Mouse (Mus musculus): ENCODE data around the gene Gab2. TPM values are rescaled to one million over a fixed set of nuclear protein-coding genes. Genes with fewer than 3 reads are reported as not detected.

Gene Gab2
- total RNA-seq, 4 experiments from 2014 or later: 17.3 to 18.6 (median 17.6) TPM

- DNase-seq (ENCODE audit: low spot score in 2 of 2): no peak
Observed at GRCm38 (mm10) chr7:97248136-97248535, 166.8 kb downstream of the Gab2 start.

DNA sequence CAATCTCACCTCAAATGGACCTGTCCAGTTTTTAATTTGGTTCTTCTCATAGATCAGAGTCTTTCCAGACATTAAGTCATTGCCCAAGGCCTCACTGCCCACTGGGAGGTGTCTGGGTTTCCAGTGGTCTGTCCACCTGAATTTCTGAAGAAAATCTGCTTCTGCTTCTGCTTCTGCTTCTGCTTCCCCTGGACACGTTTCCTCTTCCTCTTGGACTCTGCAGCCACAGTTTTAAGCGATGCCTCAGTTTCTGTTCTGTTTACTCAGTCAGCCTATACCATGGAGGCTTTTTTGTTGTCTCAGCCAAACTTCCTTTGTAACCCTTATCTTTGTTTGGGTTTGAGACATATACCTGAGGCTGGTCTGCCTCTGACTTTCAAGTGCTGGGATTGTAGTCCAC, 170.3 kb downstream of the Gab2 start:
- no peak for DNase-seq (ENCODE audit: low spot score in 2 of 2)

GRCm38 (mm10) chr7:97262541-97262940, 181.2 kb downstream of the Gab2 start:
- no peak for DNase-seq (ENCODE audit: low spot score in 2 of 2)

GRCm38 (mm10) chr7:97270367-97270766, 189.0 kb downstream of the Gab2 start:
- DNase-seq (ENCODE audit: low spot score in 2 of 2): no peak

DNA sequence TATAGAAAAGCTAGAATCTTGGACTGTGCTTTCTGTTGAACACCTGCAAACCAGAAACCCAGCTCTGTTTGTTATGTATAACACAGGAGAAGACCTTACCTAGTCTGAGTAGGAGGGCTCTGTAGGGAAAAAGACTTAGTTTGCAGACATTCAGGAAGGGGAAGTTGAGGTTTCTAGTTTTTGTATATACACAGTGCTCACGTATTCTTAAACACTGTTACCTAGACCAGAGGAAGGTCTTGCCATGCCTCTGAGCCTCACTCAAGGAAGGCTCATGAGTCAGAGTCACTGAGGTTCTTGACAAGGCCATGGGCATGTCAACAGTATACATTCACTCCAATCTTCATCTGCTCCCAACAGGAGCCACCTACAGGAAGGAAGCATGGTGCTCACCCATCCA, 189.7 kb downstream of the Gab2 start:
- DNase-seq (ENCODE audit: low spot score in 2 of 2): no peak

GRCm38 (mm10) chr7:97296986-97297385, 215.6 kb downstream of the Gab2 start:
- no peak for DNase-seq (ENCODE audit: low spot score in 2 of 2)

GRCm38 (mm10) chr7:97297466-97297865, 216.1 kb downstream of the Gab2 start:
- DNase-seq (ENCODE audit: low spot score in 2 of 2): peak in 1 of 2 experiments; percentile 44

- DNase-seq (ENCODE audit: low spot score in 2 of 2): no peak
Observed at GRCm38 (mm10) chr7:97298279-97298678, 216.9 kb downstream of the Gab2 start.

DNA sequence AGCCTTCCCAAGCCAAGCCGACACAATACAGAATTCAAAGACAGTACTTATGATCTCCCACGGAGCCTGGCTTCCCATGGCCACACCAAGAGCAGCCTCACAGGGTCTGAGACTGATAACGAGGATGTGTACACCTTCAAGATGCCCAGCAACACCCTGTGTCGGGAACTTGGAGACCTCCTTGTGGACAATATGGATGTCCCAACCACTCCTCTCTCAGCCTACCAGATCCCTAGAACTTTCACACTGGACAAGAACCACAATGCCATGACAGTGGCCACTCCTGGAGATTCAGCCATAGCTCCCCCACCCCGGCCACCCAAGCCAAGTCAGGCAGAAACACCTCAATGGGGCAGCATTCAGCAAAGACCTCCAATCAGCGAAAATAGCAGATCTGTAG, 217.6 kb downstream of the Gab2 start:
- no peak for DNase-seq (ENCODE audit: low spot score in 2 of 2)

GRCm38 (mm10) chr7:97300914-97301313, 219.5 kb downstream of the Gab2 start:
- no peak for DNase-seq (ENCODE audit: low spot score in 2 of 2)

- no peak for DNase-seq (ENCODE audit: low spot score in 2 of 2)
Observed at GRCm38 (mm10) chr7:97301321-97301720, 219.9 kb downstream of the Gab2 start.

DNA sequence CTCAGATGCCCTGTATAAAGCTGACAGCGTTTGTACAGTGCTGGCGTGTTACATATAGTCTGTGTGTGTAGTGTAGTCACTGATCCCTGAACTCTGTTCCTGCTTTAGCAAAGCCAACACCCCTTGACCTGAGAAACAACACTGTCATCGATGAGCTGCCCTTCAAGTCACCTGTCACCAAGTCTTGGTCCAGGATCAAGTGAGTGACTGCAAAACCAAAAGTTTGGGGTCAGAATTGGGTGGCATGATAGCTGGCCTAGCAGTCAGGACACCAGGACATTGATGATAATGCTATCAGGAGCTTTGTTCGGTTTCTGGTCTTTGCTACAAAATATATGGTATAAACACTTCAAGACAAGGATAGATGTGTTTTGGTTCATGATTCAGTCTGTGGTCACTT, 220.9 kb downstream of the Gab2 start:
- no peak for DNase-seq (ENCODE audit: low spot score in 2 of 2)

GRCm38 (mm10) chr7:97302876-97303275, 221.5 kb downstream of the Gab2 start:
- no peak for DNase-seq (ENCODE audit: low spot score in 2 of 2)

DNA sequence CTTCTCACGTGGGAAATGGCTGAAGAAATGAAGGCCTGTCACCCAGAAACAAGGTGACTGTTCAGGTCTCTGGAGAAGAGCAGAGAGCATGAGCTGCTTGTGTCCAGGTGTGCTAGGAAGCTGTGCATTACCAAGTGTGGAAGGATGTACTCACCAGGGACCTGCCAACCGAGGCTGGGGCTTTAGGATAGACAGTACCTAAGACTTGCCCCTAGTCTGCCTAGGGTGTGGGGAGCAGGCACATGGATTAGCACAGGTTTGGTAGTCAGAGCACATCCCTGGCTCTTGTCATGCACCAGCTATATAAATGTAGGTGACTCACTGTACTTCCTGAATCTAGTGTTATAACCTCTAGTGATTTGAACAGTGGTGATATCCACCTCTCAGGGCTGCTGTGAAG, 222.2 kb downstream of the Gab2 start:
- DNase-seq (ENCODE audit: low spot score in 2 of 2): no peak

DNA sequence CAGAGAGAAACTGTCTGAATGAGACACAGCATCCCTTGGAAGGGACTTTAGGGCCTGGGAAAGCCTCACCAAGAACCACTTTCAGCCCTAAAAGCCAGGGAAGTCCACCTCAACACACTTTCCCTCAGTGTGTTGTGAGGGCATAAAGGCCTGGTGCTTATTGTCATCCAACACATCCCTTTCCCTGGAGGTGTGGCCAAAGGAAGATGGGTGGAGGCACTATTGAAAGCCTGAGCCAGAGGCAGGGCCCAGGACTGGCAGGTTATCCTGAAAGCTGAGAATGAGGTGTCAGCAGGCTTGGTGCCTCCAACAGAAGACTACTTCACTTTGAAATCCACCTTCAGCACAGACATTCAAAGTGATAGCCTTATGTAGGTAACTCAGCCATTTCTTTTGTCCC, 223.1 kb downstream of the Gab2 start:
- no peak for DNase-seq (ENCODE audit: low spot score in 2 of 2)

DNA sequence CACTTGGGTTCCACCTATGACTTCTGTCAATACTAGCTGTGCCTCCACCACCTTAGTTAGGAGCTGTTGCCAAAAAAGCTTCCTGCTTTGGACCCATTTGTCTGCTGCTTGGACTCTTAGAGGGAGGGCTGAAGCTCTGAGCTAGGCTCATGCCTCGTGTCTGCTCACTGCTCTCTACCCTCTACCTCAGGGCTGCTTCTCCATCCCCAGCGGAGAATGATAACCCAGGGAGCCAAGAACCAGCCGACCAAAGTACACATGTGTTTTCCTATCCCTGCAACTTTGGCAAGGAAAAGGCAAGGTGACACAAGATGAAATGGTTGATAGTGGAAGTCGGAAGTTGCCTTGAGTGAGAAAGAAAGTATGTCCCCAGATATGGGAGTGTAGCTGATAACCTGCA, 223.8 kb downstream of the Gab2 start:
- DNase-seq (ENCODE audit: low spot score in 2 of 2): no peak

DNA sequence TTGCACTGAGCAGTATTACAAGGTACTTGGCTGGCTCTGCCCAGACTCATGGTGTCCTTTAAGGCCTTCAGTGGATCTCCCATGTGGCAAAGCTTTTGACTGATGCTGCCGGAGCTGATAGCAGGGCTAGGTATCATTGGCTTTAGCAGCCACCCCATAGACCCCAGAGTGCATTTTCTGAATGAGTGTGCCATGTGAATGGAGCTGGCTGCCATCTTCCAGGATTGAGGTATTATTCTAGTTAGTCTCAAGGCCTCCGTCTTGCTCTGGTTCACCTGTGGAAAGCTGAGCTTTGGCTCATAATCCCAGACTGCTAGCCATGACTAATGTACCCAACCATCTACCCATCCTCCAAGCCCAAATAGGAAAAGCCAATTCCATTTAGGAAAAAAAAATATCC, 225.4 kb downstream of the Gab2 start:
- DNase-seq (ENCODE audit: low spot score in 2 of 2): no peak

GRCm38 (mm10) chr7:97307546-97307945, 226.2 kb downstream of the Gab2 start:
- DNase-seq (ENCODE audit: low spot score in 2 of 2): no peak

- DNase-seq (ENCODE audit: low spot score in 2 of 2): peak in 1 of 2 experiments; percentile 1
Observed at GRCm38 (mm10) chr7:97309461-97310340, 228.3 kb downstream of the Gab2 start.

- peak in 1 of 2 experiments; percentile 1 for DNase-seq (ENCODE audit: low spot score in 2 of 2)
Observed at GRCm38 (mm10) chr7:97310341-97310635, 228.9 kb downstream of the Gab2 start.

- DNase-seq (ENCODE audit: low spot score in 2 of 2): no peak
Observed at GRCm38 (mm10) chr7:97311620-97312019, 230.2 kb downstream of the Gab2 start.

DNA sequence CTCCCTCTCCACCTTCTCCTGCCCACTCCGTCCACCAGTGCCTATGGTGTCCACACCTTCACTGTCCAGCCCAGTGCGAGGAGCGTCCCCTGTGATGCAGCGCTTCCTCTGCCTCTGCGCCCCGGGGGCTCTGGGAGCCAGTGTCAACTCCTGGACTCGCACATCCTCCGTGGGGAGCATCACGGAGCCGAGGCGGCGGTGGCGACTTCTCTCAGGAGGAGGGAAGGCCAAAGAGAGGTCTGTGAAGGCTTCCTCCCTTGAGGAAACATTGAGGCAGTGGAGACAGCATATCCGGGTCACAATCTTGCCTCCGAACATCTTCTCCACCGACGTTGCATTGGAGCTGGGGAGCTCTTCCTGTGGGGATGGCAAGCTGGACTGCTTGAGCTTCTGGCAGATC, 230.8 kb downstream of the Gab2 start:
- DNase-seq (ENCODE audit: low spot score in 2 of 2): no peak

GRCm38 (mm10) chr7:97312856-97313255, 231.5 kb downstream of the Gab2 start:
- no peak for DNase-seq (ENCODE audit: low spot score in 2 of 2)

All from left cerebral cortex, adult 8-10 months (tissue).